Mouse (Mus musculus) liver, embryonic 12.5 days (tissue): ENCODE results near the gene Zcchc13. TPM values are rescaled to one million over a fixed set of nuclear protein-coding genes. Genes with fewer than 3 reads are reported as not detected.

ENCODE experiments used
- ATAC-seq: fragments of 200-750 bp; cut with Nextera tagmentation; 2 replicates; pipeline ENCODE4 v1.8.0; 2017; ENCODE audit warnings: moderate number of reproducible peaks, mild to moderate bottlenecking, moderate library complexity
- H3K27ac ChIP-seq: fragments of 300-500 bp; sonication (generic); 2 replicates; pipeline ENCODE4 v1.5.1; 2016; ENCODE audit warnings: mild to moderate bottlenecking
- H3K27me3 ChIP-seq: fragments of 300-500 bp; sonication (generic); replicated peaks from 2 replicates; pipeline ENCODE4 v1.6.1; 2016; ENCODE audit warnings: mild to moderate bottlenecking, moderate library complexity
- H3K36me3 ChIP-seq: fragments of 300-500 bp; sonication (generic); 2 replicates; pipeline ENCODE4 v1.6.1; 2016; ENCODE audit warnings: mild to moderate bottlenecking, moderate library complexity
- H3K4me1 ChIP-seq: fragments of 300-500 bp; sonication (generic); 2 replicates; pipeline ENCODE4 v1.6.1; 2016
- H3K4me2 ChIP-seq: fragments of 300-500 bp; sonication (generic); 2 replicates; pipeline ENCODE4 v1.6.1; 2016; ENCODE audit warnings: mild to moderate bottlenecking, moderate library complexity
- H3K4me3 ChIP-seq: fragments of 300-500 bp; sonication (generic); 2 replicates; pipeline ENCODE4 v1.5.1; 2016; ENCODE audit warnings: mild to moderate bottlenecking, moderate library complexity
- H3K9ac ChIP-seq: fragments of 300-500 bp; sonication (generic); 2 replicates; pipeline ENCODE4 v1.6.1; 2016; ENCODE audit warnings: mild to moderate bottlenecking, moderate library complexity
- H3K9me3 ChIP-seq: fragments of 300-500 bp; sonication (generic); replicated peaks from 2 replicates; pipeline ENCODE4 v1.6.1; 2016; ENCODE audit warnings: mild to moderate bottlenecking, moderate library complexity
- WGBS: fragments of 180-500 bp; shearing (Covaris S2); methylation state at CpG from one replicate; pipeline ENCODE4 v1.1.7; 2016; ENCODE audit not compliant: insufficient replicate concordance; 5-methylcytosine and 5-hydroxymethylcytosine counted together
- polyA plus RNA-seq: library from polyadenylated mRNA; unstranded; fragments of >200 nt; fragmentation: Nextera tagmentation; extraction: Ambion mirVana; gene quantifications from 2 replicates; pipeline ENCODE4 v1.2.1, GENCODE M21; 2016

Zcchc13 gene
- polyA plus RNA-seq, 1 experiment from 2014 or later: not detected

- Histone ChIP-seq H3K4me2 (peak overlapping the region; percentile 69), H3K4me1 (peaks cover 21% of the 10 kb centered on the region), H3K9me3 (no peaks in the 10 kb centered on the region), H3K27ac (peak overlapping the region; percentile 88), H3K4me3 (peak overlapping the region; percentile 67), H3K27me3 (no peaks in the 10 kb centered on the region), H3K36me3 (peaks cover 22% of the 10 kb centered on the region), H3K9ac (peak overlapping the region; percentile 74)
- ATAC-seq: no peak
- 21% methylated on average over 8 of the region's 8 CpGs for WGBS
Observed at GRCm38 (mm10) chrX:103617405-103618095, 12.8 kb upstream of the Zcchc13 start.

- Histone ChIP-seq H3K36me3 (no peaks in the 10 kb centered on the region), H3K9ac (peak overlapping the region; percentile 76), H3K4me3 (peak overlapping the region; percentile 64), H3K27me3 (peaks cover 7% of the 10 kb centered on the region; the same call in 1 of the 2 replicates), H3K4me1 (peaks cover 25% of the 10 kb centered on the region), H3K4me2 (peak overlapping the region; percentile 80), H3K27ac (peak overlapping the region; percentile 93), H3K9me3 (no peaks in the 10 kb centered on the region)
- 2% methylated on average over 8 of the region's 8 CpGs for WGBS
- ATAC-seq: peak; percentile 31
Observed at GRCm38 (mm10) chrX:103621799-103622198, 8.6 kb upstream of the Zcchc13 start.

DNA sequence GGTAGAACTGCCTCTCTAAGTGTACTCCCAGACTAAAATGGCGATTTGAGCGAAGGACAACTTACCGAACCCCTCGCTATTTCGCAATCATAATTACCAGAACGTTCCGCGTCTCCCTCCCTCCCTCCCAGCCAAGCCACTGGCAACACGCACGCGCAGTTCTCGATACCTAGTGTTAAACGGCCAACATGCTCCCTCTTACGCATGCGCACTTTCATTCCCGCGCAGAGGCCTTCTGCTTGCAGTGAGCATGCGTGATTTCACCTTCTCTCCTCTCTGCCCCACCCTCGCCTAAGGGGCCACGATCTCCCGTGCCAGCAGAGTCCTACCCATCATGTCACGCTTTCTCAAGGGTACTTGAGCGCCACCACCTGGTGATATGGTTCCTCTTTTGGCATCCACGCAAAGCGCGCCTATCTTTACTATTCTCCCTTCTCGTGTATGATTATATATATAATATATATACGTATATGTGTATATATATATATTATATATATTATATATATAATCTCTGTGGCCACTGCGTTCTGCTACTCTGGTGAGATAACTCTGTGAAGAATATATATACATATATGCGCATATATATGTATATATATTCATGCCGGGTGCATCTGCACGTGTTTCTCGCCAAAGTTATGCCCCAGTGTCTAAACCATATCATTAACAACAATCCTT, 8.0 kb upstream of the Zcchc13 start:
- Histone ChIP-seq H3K9me3 (no peaks in the 10 kb centered on the region), H3K27ac (peak overlapping the region; percentile 93), H3K9ac (peak overlapping the region; percentile 76), H3K27me3 (peaks cover 7% of the 10 kb centered on the region; the same call in 1 of the 2 replicates), H3K36me3 (no peaks in the 10 kb centered on the region), H3K4me2 (peak overlapping the region; percentile 80), H3K4me1 (peaks cover 25% of the 10 kb centered on the region), H3K4me3 (peak overlapping the region; percentile 64)
- under 1% methylated on average over 33 of the region's 33 CpGs for WGBS
- ATAC-seq: peak; percentile 98

DNA sequence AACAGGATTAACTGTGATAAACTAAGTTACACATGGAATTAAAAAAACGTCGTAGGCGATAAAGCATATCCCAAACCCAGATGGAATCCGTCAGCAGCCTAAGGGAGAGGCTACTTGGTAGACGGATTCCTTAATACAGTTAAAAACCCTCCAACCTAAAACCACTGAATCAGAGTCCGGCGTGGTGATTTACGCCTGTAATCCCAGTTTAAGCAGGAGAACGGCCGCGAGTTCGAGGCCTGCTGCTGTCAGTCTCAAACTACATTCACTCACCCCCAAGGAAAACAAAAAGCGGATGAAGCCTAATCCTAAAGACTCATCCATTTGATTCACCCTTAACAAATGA, 7.5 kb upstream of the Zcchc13 start:
- WGBS: 2% methylated on average over 13 of the region's 13 CpGs
- no peak for ATAC-seq
- H3K27ac ChIP-seq: peak overlapping the region; percentile 67

GRCm38 (mm10) chrX:103623411-103623845, 7.0 kb upstream of the Zcchc13 start:
- peak overlapping the region; percentile 64 for H3K4me3 ChIP-seq
- H3K27me3 ChIP-seq: peaks cover 7% of the 10 kb centered on the region; the same call in 1 of the 2 replicates
- H3K36me3 ChIP-seq: no peaks in the 10 kb centered on the region
- under 1% methylated on average over 28 of the region's 28 CpGs for WGBS
- H3K9me3 ChIP-seq: no peaks in the 10 kb centered on the region
- H3K4me1 ChIP-seq: peaks cover 14% of the 10 kb centered on the region
- peak overlapping the region; percentile 68 for H3K9ac ChIP-seq
- peak overlapping the region; percentile 67 for H3K27ac ChIP-seq
- H3K4me2 ChIP-seq: peak overlapping the region; percentile 80
- ATAC-seq: peak; percentile 16; the same call in 1 of the 2 replicates

More for the DNA sequence above, 7.5 kb upstream of the Zcchc13 start:
- Histone ChIP-seq H3K4me1 (peaks cover 20% of the 10 kb centered on the region), H3K9me3 (no peaks in the 10 kb centered on the region), H3K4me3 (peak overlapping the region; percentile 64), H3K36me3 (no peaks in the 10 kb centered on the region), H3K4me2 (peak overlapping the region; percentile 80), H3K9ac (peak overlapping the region; percentile 68), H3K27me3 (peaks cover 7% of the 10 kb centered on the region; the same call in 1 of the 2 replicates)

- 27% methylated on average over 5 of the region's 5 CpGs for WGBS
- Histone ChIP-seq H3K9me3 (no peaks in the 10 kb centered on the region), H3K36me3 (no peaks in the 10 kb centered on the region), H3K27me3 (peaks cover 7% of the 10 kb centered on the region; the same call in 1 of the 2 replicates), H3K9ac (no peak overlapping the region), H3K27ac (no peak overlapping the region), H3K4me1 (peaks cover 13% of the 10 kb centered on the region), H3K4me2 (no peak overlapping the region), H3K4me3 (no peak overlapping the region)
- no peak for ATAC-seq
Observed at GRCm38 (mm10) chrX:103624426-103625168, 5.8 kb upstream of the Zcchc13 start.

DNA sequence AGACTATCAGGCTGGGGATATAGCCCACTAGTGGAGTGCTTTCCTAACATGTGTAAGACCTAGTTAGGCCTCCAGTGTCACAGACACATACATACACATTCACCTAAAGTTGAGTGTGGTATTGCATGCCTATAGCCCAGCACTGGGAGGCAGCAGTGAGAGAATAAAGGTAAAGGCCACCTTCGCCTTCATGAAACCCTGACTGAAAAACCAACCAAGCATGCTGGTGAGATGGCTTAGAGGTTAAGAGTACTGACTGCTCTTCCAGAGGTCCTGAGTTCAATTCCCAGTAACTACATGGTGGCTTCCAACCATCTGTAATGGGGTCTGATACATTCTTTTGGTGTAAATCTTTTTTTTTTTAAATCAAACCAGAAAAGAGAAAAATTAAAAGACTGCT, 1.5 kb upstream of the Zcchc13 start:
- H3K27me3 ChIP-seq: peaks cover 4% of the 10 kb centered on the region; the same call in 1 of the 2 replicates
- no peak overlapping the region for H3K4me2 ChIP-seq
- H3K36me3 ChIP-seq: no peaks in the 10 kb centered on the region
- no peak overlapping the region for H3K27ac ChIP-seq
- ATAC-seq: no peak
- H3K4me3 ChIP-seq: no peak overlapping the region
- H3K4me1 ChIP-seq: peaks cover 6% of the 10 kb centered on the region
- H3K9ac ChIP-seq: no peak overlapping the region
- 67% methylated on average over 1 of the region's 1 CpGs for WGBS
- H3K9me3 ChIP-seq: no peaks in the 10 kb centered on the region

GRCm38 (mm10) chrX:103633895-103634294, 3.5 kb downstream of the Zcchc13 start:
- no peaks in the 10 kb centered on the region for H3K36me3 ChIP-seq
- peaks cover 19% of the 10 kb centered on the region; the same call in 1 of the 2 replicates for H3K27me3 ChIP-seq
- H3K4me1 ChIP-seq: no peaks in the 10 kb centered on the region
- H3K9me3 ChIP-seq: no peaks in the 10 kb centered on the region
- no peak overlapping the region for H3K27ac ChIP-seq
- H3K4me2 ChIP-seq: no peak overlapping the region
- no peak for ATAC-seq
- H3K4me3 ChIP-seq: no peak overlapping the region
- H3K9ac ChIP-seq: no peak overlapping the region

- no peak for ATAC-seq
- no peaks in the 10 kb centered on the region for H3K36me3 ChIP-seq
- H3K27me3 ChIP-seq: peaks cover 15% of the 10 kb centered on the region; the same call in 1 of the 2 replicates
- no peak overlapping the region for H3K4me2 ChIP-seq
- no peaks in the 10 kb centered on the region for H3K9me3 ChIP-seq
- H3K9ac ChIP-seq: no peak overlapping the region
- no peak overlapping the region for H3K27ac ChIP-seq
- H3K4me1 ChIP-seq: no peaks in the 10 kb centered on the region
- H3K4me3 ChIP-seq: no peak overlapping the region
Observed at GRCm38 (mm10) chrX:103636021-103636420, 5.6 kb downstream of the Zcchc13 start.

DNA sequence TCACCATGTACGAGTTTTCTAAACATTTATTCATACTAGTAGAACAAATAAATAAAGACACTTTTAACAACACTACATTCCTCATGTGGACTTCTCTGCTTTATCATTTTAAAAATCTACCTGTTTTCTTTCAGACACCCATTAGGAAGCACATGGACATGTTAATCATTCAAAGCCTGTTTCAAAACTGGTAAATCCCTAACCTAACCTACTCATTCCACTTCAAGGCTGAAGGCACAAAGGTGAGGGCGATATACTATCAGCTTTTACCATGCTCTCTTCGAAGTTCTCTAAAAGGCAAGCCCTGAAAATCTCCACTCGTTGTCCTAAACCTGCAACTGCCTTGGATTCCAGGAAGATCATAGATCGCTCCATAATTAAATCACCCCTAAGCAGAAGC, 8.2 kb downstream of the Zcchc13 start:
- Histone ChIP-seq H3K4me2 (no peak overlapping the region), H3K9me3 (no peaks in the 10 kb centered on the region), H3K4me1 (no peaks in the 10 kb centered on the region), H3K4me3 (no peak overlapping the region), H3K9ac (no peak overlapping the region), H3K27ac (no peak overlapping the region), H3K36me3 (no peaks in the 10 kb centered on the region), H3K27me3 (peaks cover 15% of the 10 kb centered on the region; the same call in 1 of the 2 replicates)
- ATAC-seq: no peak
- WGBS: 67% methylated on average over 5 of the region's 5 CpGs

GRCm38 (mm10) chrX:103644301-103644700, 13.9 kb downstream of the Zcchc13 start:
- Histone ChIP-seq H3K27me3 (0 out of 2 replicates have a peak, but pooled peaks cover 6% of the 10 kb centered on the region), H3K4me1 (no peaks in the 10 kb centered on the region), H3K9ac (no peak overlapping the region), H3K4me3 (no peak overlapping the region), H3K27ac (no peak overlapping the region), H3K36me3 (no peaks in the 10 kb centered on the region), H3K9me3 (no peaks in the 10 kb centered on the region), H3K4me2 (no peak overlapping the region)
- no peak for ATAC-seq
- WGBS: 65% methylated on average over 1 of the region's 1 CpGs

DNA sequence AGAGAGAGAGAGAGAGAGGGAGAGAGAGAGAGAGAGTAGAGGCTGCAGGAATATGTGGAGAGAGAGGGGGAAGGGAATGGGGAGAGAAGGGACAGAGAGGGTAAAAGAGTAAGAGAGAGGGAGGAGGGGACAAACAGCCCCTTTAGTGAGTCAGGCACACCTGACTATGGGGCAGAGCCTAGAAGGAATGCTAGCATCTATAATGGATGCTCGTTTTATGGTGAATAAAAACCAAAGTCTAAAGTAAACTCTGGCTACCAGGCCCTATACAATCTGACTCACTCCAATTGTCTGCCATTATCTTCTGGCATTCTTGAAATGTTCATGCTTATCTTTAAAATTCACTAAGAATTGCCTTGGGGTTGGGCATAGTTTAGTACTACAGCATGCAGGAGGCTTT, 21.7 kb downstream of the Zcchc13 start:
- H3K27ac ChIP-seq: no peak overlapping the region
- peaks cover 19% of the 10 kb centered on the region; the same call in 1 of the 2 replicates for H3K27me3 ChIP-seq
- no peaks in the 10 kb centered on the region for H3K36me3 ChIP-seq
- H3K4me3 ChIP-seq: no peak overlapping the region
- no peaks in the 10 kb centered on the region for H3K4me1 ChIP-seq
- WGBS: 33% methylated on average over 1 of the region's 1 CpGs
- no peak overlapping the region for H3K4me2 ChIP-seq
- no peak overlapping the region for H3K9ac ChIP-seq
- no peak for ATAC-seq
- no peaks in the 10 kb centered on the region for H3K9me3 ChIP-seq
